Mouse (Mus musculus) cortical plate, adult 2 months (tissue): ENCODE measurements around the gene Flnb.

Source experiments
- CTCF ChIP-seq: fragments of 200-500 bp; IDR thresholded peaks from 2 replicates; pipeline ENCODE4 v1.5.1; 2011; ENCODE audit warnings: mild to moderate bottlenecking, control low read depth, low read length; ENCODE audit not compliant: insufficient read depth; ENCODE audit errors: extremely low read depth
- POLR2A ChIP-seq: fragments of 200-500 bp; IDR thresholded peaks from 2 replicates; pipeline ENCODE4 v1.6.1; 2011; ENCODE audit warnings: mild to moderate bottlenecking, low read length, control low read depth; ENCODE audit not compliant: insufficient read depth; ENCODE audit errors: extremely low read depth

DNA sequence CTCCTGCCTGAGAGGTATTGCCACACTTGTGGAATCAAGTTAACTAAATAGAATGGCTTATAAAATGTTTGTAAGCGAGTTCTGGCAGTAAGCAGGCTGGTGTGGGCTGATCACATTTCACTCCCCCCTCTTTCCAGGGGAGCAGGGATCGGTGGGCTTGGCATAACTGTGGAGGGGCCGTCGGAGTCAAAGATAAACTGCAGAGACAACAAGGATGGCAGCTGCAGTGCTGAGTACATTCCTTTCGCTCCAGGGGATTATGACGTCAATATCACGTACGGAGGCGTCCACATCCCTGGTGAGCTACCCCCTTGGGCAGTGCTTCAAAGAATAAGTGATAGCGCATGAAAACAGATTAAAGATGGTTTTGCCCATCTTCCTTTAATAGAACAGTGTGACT, 91.7 kb downstream of the Flnb start:
- TF ChIP-seq CTCF (no peak), POLR2A (no peak)
